Mouse (Mus musculus) embryonic facial prominence, embryonic 10.5 days (tissue): ENCODE data around the gene Gm17087. TPM values are rescaled to one million over a fixed set of nuclear protein-coding genes. Genes with fewer than 3 reads are reported as not detected.

ENCODE experiments used
- DNase-seq: peaks from one replicate; pipeline ENCODE4 v3.0.0-alpha.2; 2017; ENCODE audit warnings: low spot score
- H3K27ac ChIP-seq: fragments of 300-500 bp; sonication (generic); replicated peaks from 2 replicates; pipeline ENCODE4 v1.5.1; 2016; ENCODE audit warnings: mild to moderate bottlenecking
- H3K27me3 ChIP-seq: fragments of 300-500 bp; sonication (generic); replicated peaks from 2 replicates; pipeline ENCODE4 v1.6.1; 2016; ENCODE audit warnings: low read depth, mild to moderate bottlenecking; ENCODE audit not compliant: poor library complexity, severe bottlenecking
- H3K36me3 ChIP-seq: fragments of 300-500 bp; sonication (generic); replicated peaks from 2 replicates; pipeline ENCODE4 v1.6.1; 2016; ENCODE audit warnings: mild to moderate bottlenecking, moderate library complexity
- H3K4me1 ChIP-seq: fragments of 300-500 bp; sonication (generic); 2 replicates; pipeline ENCODE4 v1.6.1; 2016
- H3K4me3 ChIP-seq: fragments of 300-500 bp; sonication (generic); 2 replicates; pipeline ENCODE4 v1.5.1; 2016; ENCODE audit warnings: mild to moderate bottlenecking, moderate library complexity
- H3K9me3 ChIP-seq: fragments of 300-500 bp; sonication (generic); 2 replicates; pipeline ENCODE4 v1.6.1; 2016; ENCODE audit warnings: mild to moderate bottlenecking
- WGBS: fragments of 180-500 bp; shearing (Covaris S2); methylation state at CpG from one replicate; pipeline ENCODE4 v1.1.7; 2016; 5-methylcytosine and 5-hydroxymethylcytosine counted together
- polyA plus RNA-seq: library from polyadenylated mRNA; unstranded; fragments of >200 nt; fragmentation: Nextera tagmentation; extraction: Ambion mirVana; gene quantifications from 2 replicates; pipeline ENCODE4 v1.2.1, GENCODE M21; 2016

Gene Gm17087
- polyA plus RNA-seq = not detected in 2 replicates

DNA sequence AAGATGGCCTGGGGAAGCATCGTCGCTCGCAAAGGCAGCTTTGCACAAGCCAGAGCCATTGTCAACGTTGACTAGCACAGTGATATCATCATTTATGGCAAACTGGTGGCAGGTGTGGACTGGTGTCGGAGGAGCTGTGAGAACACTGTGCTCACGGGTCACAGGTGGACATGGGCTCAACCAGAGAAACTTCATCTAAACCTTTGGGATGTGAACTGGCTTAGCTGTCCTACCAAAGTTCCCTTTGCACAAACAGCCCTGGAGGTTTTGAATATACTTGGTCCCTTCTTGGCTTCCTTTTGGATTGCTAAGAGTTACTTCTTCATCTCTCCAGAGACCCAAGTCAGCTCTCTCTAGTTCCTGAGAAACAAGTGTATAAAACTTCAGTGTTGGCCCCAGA is at the start of gene Gm17087:
TSS of gene Gm17087 (minus strand) at position 101 of the 400 bp plus-strand sequence.
- no peaks in the 10 kb centered on the region for H3K36me3 ChIP-seq
- H3K4me1 ChIP-seq = peaks cover 3% of the 10 kb centered on the region; the same call in 1 of the 2 replicates
- no peaks in the 10 kb centered on the region for H3K27me3 ChIP-seq
- 89% methylated on average over 6 of the region's 6 CpGs for WGBS
- no peak within 1 kb of the TSS for H3K4me3 ChIP-seq
- H3K9me3 ChIP-seq = 0 out of 2 replicates have a peak, but pooled peaks cover 4% of the 10 kb centered on the region
- no peak within 1 kb of the TSS for H3K27ac ChIP-seq
- DNase-seq = no peak

DNA sequence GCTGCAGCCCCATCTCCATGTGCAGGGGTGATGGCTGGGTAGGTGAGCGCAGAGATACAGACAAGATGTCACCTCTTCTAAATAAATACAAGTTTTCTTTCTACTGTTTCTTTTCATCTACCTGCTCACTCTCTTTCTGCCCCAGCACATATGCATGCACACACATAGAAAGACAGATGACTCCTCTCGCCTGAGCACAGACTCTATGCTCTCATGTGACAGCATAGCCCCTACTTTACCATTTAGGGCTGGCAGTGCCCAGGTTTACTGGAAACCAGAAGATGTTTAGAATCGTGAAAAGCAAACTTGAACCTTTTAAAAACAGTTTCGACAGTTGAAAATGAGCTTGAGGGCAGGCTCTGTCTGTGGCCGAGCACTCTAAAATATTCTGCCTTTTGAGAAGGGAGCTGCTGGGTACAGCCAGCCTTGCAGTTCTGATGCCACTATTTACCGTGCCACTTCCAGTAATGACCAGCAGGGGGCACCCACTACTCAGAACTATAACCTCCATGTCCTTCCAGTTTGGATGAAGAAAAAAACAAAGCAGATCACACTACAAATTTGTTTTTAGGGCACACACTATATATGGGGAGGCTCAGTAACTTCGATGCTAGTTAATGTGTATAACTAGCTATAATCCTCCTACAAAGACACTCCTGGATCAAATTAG is 47.3 kb upstream of the Gm17087 start:
- 36% methylated on average over 7 of the region's 7 CpGs for WGBS
- no peaks in the 10 kb centered on the region for H3K4me1 ChIP-seq
- no peak overlapping the region for H3K27ac ChIP-seq
- peak; percentile 80 for DNase-seq
- H3K4me3 ChIP-seq = no peak overlapping the region
- 0 out of 2 replicates have a peak, but pooled peaks cover 3% of the 10 kb centered on the region for H3K27me3 ChIP-seq
- no peaks in the 10 kb centered on the region for H3K36me3 ChIP-seq
- no peaks in the 10 kb centered on the region for H3K9me3 ChIP-seq

DNA sequence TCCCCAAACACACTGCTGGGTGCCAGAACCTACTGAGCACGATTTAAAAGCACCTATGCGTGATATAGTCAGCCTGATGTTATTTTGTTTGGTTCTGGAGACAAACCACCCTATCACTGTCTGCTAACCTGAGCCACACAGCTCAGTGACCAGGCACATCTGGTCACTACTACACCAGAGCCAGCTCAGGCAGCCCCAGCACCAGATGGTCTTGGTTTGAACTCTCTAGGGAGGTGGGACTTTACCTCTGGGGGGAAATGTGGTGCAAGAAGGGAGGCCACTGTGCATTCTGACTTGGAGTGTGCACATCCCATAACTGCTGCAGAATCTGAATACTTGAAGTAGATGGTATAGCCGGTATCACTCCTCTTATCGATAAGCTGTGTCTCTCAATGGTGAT is 45.2 kb upstream of the Gm17087 start:
- H3K36me3 ChIP-seq = no peaks in the 10 kb centered on the region
- H3K4me1 ChIP-seq = no peaks in the 10 kb centered on the region
- H3K4me3 ChIP-seq = no peak overlapping the region
- DNase-seq = no peak
- 83% methylated on average over 4 of the region's 4 CpGs for WGBS
- H3K27ac ChIP-seq = no peak overlapping the region
- 0 out of 2 replicates have a peak, but pooled peaks cover 3% of the 10 kb centered on the region for H3K27me3 ChIP-seq
- H3K9me3 ChIP-seq = no peaks in the 10 kb centered on the region

DNA sequence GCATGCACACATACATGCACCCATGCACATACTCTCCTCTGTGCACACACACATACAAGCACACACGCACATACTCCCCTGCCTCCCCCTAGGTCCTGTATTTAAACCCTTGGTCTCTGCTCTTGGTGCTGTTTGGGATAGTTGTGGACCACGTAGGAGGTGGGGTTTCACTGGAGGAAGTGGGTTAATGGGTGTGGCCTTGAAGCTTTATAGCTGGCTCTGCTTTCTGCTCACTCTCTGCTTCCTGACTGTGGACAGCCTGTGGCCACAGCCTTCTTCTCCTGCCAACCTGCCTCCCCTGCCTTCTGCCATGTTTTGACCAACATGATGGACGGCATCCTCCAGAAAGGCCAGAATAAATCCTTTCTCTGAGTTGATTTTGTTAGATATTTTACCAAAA is 39.9 kb upstream of the Gm17087 start:
- 76% methylated on average over 3 of the region's 3 CpGs for WGBS
- DNase-seq = no peak
- no peaks in the 10 kb centered on the region for H3K4me1 ChIP-seq
- H3K27me3 ChIP-seq = 0 out of 2 replicates have a peak, but pooled peaks cover 3% of the 10 kb centered on the region
- H3K4me3 ChIP-seq = no peak overlapping the region
- no peaks in the 10 kb centered on the region for H3K9me3 ChIP-seq
- H3K36me3 ChIP-seq = no peaks in the 10 kb centered on the region
- no peak overlapping the region for H3K27ac ChIP-seq

DNA sequence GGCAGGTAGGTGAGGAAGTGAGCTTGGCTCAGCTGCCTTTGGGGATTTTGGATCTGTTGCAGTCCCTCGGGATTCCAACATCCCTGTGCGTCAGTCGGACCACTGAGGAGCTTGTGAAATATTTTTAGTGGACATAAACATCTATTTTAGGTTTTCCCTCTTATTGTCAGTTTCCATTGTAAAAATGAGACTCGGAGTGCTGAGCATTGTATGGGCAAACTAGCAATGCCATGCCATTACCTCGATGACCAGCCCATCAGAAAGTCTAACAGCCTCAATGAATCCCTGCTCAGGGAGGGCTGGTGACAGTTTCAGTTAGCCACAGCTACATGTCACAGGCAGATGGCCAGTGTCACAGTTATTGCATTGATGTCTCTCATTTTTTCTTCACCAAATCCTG is 39.2 kb upstream of the Gm17087 start:
- Histone ChIP-seq H3K27me3 (peaks cover 7% of the 10 kb centered on the region; the same call in 1 of the 2 replicates), H3K9me3 (no peaks in the 10 kb centered on the region), H3K27ac (no peak overlapping the region), H3K36me3 (no peaks in the 10 kb centered on the region), H3K4me1 (no peaks in the 10 kb centered on the region), H3K4me3 (no peak overlapping the region)
- no peak for DNase-seq
- WGBS = 85% methylated on average over 5 of the region's 5 CpGs

DNA sequence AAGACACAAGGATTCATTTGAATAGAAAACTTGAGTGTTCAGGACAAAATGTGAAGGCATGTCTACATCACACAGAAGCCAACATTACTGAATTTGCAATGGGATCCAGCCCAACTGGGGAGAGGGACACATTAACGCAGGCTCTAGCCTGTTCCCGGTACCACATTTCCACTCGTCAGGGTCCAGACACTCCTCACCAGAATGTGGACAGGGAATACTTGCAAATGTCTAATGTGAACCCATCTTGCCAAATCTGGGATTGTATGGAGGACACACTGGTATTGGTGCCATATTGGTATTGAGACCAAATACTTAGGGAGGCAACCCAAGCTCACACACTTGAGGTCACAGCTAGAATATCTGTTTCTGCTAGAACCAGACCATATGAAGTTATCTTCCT is 36.2 kb upstream of the Gm17087 start:
- DNase-seq = no peak
- 98% methylated on average over 3 of the region's 3 CpGs for WGBS
- H3K27me3 ChIP-seq = peaks cover 15% of the 10 kb centered on the region
- no peak overlapping the region for H3K4me3 ChIP-seq
- H3K9me3 ChIP-seq = no peaks in the 10 kb centered on the region
- no peaks in the 10 kb centered on the region for H3K4me1 ChIP-seq
- H3K27ac ChIP-seq = no peak overlapping the region
- H3K36me3 ChIP-seq = no peaks in the 10 kb centered on the region

DNA sequence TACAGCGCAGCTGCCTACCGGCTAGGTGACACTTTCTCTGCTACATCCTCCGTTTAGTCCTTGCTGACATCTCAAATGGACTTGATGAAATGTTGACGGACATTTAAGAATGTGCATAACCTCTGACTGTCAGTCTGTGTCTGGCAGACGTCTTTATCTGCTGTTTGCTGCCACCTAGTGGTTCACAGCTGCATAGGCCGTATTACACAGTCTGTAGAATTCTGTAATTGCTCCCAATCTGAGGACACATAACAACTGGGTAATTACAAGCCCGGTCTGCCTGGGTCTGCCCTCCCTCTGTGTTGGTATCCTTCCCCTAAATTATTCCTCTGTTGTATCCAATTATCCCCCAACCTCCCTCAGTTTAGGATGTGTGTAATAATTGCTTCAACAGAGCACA is 31.0 kb upstream of the Gm17087 start:
- DNase-seq = peak; percentile 68
- 14% methylated on average over 7 of the region's 7 CpGs for WGBS
- no peaks in the 10 kb centered on the region for H3K9me3 ChIP-seq
- no peaks in the 10 kb centered on the region for H3K4me1 ChIP-seq
- H3K27me3 ChIP-seq = peaks cover 15% of the 10 kb centered on the region
- no peak overlapping the region for H3K27ac ChIP-seq
- H3K4me3 ChIP-seq = no peak overlapping the region
- no peaks in the 10 kb centered on the region for H3K36me3 ChIP-seq

DNA sequence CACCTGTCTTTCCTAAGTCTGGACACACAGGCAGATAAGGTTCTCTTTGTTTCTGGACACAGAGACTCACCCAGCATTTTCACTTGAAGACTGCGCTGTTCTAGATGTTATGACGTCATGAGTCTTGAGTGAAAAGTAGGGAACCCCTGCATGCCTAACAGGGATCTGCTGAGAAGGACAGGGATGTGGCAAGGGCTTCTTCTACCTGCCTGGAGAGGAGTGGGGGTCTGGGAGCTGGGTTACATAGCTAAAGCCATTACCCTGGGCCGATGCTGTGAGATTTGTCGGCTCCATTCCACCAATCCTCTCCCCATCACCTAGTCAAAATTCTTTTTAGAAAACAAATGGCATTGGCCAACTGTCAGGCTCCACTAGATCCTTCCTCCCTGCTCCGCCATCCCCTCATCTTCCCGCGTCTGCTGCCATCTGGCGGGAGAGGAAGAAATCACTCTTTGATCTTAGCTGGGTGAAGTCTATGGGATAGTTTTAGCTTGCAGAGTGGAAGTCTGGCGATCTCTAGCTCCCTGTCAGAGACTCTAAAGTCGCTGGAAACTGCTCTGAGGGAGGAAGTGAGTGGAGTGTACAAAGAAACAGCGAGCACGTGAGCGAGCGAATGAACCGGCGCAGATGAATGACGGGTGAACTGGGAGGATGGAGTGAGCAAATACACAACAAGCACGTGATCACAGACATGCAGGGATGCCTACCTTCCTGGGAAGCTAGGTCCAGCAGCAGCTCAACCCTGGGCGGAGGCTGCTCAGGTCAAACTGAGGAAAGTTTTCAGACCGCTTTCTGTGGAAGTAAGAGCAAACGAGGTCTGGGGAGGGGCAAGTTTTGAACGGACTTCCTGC is 25.9 kb upstream of the Gm17087 start:
- peak overlapping the region; percentile 45 for H3K4me3 ChIP-seq
- no peaks in the 10 kb centered on the region for H3K9me3 ChIP-seq
- peak; percentile 80 for DNase-seq
- H3K27me3 ChIP-seq = peaks cover 14% of the 10 kb centered on the region; the same call in 1 of the 2 replicates
- no peaks in the 10 kb centered on the region for H3K4me1 ChIP-seq
- no peak overlapping the region for H3K27ac ChIP-seq
- no peaks in the 10 kb centered on the region for H3K36me3 ChIP-seq
- 17% methylated on average over 22 of the region's 22 CpGs for WGBS

DNA sequence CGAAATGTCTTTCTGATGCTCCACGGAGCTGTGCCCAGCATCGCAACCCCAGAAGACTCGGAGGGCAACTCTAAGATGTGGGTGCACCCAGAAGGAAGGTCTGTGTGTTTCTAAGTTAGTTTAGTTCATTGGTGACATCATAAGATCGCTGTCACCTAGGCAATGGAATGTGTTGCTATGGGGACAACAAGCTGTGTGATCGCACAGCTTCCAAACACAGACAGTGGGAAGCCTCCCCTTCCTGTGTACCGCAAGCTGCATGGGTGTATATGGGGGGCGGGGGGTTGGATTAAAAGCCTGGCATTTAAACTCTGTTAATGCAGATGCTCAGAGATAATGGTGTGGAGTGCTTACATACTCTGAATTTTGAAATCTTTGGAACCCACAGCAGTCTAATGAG is 14.8 kb upstream of the Gm17087 start:
- no peaks in the 10 kb centered on the region for H3K27me3 ChIP-seq
- peaks cover 11% of the 10 kb centered on the region for H3K4me1 ChIP-seq
- H3K4me3 ChIP-seq = no peak overlapping the region
- DNase-seq = no peak
- no peaks in the 10 kb centered on the region for H3K9me3 ChIP-seq
- 87% methylated on average over 8 of the region's 8 CpGs for WGBS
- no peak overlapping the region for H3K27ac ChIP-seq
- no peaks in the 10 kb centered on the region for H3K36me3 ChIP-seq

DNA sequence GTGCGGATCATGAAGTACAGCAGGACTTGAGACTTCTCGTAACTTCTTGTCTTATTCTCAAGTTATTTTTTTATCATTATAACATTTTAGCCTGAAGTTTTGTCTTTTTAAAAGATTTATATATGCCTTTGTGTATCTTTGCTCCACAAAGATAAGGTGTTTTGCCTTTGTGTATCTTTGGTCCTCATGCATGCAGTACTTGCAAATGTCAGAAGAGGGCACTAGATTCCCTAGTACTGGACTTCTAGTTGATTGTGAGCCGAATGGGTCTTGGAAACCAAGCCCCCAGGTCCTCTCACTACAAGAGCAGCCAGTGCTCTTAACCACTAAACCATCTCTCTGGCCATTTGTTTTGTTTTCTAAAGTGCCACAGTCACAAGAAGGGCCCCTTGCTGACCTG is 13.6 kb upstream of the Gm17087 start:
- H3K4me1 ChIP-seq = peaks cover 11% of the 10 kb centered on the region
- H3K27ac ChIP-seq = no peak overlapping the region
- no peak overlapping the region for H3K4me3 ChIP-seq
- no peaks in the 10 kb centered on the region for H3K9me3 ChIP-seq
- H3K36me3 ChIP-seq = no peaks in the 10 kb centered on the region
- H3K27me3 ChIP-seq = no peaks in the 10 kb centered on the region
- no peak for DNase-seq
- 68% methylated on average over 3 of the region's 3 CpGs for WGBS

DNA sequence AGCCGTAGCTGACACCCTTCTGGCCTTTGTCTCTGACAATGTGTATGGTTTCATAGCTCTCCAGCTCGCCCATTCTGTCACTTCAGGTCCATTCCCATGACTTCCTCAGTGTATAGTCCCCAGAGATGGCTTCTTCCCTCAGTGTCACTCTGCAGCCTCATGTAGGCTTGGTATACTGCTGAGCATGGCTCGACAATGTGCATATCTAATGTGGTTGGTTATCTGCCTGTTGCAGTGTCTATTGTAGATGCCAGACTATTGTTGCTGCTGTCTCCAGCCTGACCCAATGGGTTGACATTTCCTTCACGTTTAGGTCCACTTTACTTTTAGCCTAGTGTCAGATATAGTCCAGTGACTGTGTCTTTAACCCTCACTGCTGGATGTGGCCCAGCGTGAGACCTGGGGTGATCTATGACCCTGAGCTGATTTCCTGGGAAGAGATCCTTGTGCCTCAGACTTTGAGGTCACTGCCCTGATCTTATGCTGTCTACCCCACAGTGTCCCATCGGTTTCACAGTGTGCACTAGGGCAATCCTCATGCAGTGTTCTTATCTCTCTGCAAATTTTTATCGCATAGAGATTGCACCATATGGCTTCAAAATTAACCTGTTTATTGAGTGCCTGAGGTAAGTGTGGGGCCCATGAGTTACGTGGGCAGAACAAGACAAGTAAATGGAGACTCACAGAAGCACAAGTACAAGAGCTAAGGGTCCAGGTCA is 7.0 kb upstream of the Gm17087 start:
- WGBS = 78% methylated on average over 8 of the region's 8 CpGs

DNA sequence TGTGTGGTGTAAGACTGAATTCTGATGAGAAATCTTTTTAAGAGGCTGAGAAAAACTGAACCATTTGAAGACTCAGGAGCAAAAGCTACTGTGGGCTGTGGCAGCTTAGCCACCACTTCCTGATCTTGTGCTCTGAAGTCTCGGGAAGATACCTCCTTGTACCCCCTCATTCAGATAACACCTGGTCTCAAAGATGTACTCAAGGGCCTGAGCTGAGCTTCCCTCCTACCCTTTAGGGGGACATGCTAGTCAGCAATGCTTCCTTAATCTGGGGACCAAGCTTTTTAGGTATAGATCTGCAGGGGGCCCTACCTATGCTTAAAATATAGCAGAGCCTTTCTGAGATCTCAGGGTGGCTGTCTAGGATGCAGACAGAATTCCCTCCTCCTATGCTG is 3.9 kb downstream of the Gm17087 start:
- no peak overlapping the region for H3K27ac ChIP-seq
- no peak overlapping the region for H3K4me3 ChIP-seq
- H3K27me3 ChIP-seq = no peaks in the 10 kb centered on the region
- no peak for DNase-seq
- no peaks in the 10 kb centered on the region for H3K9me3 ChIP-seq
- no peaks in the 10 kb centered on the region for H3K36me3 ChIP-seq
- 67% methylated on average over 1 of the region's 1 CpGs for WGBS
- peaks cover 5% of the 10 kb centered on the region; the same call in 1 of the 2 replicates for H3K4me1 ChIP-seq

More for the DNA sequence above, 7.0 kb upstream of the Gm17087 start:
- H3K27ac ChIP-seq = no peak overlapping the region
- H3K27me3 ChIP-seq = no peaks in the 10 kb centered on the region
- 0 out of 2 replicates have a peak, but pooled peaks cover 4% of the 10 kb centered on the region for H3K9me3 ChIP-seq
- no peaks in the 10 kb centered on the region for H3K4me1 ChIP-seq
- no peak overlapping the region for H3K4me3 ChIP-seq
- no peak for DNase-seq
- no peaks in the 10 kb centered on the region for H3K36me3 ChIP-seq
